Mouse (Mus musculus) lung, adult 2 months (tissue): ENCODE measurements at regions not wholly inside any gene's neighbourhood (a gene's known extent, or its start where the extent isn't known, plus 50 kb on each side); places are given as distances from the start of the nearest gene placed in this dataset.

ENCODE experiments used
- CTCF ChIP-seq: fragments of 200-500 bp; IDR thresholded peaks from 2 replicates; pipeline ENCODE4 v1.5.1; 2011; ENCODE audit warnings: mild to moderate bottlenecking, low read length, control low read depth; ENCODE audit not compliant: insufficient read depth
- POLR2A ChIP-seq: fragments of 200-500 bp; IDR thresholded peaks from 2 replicates; pipeline ENCODE4 v1.6.1; 2011; ENCODE audit warnings: low read depth, mild to moderate bottlenecking, control low read depth, low read length, borderline replicate concordance; ENCODE audit errors: extremely low read depth

DNA sequence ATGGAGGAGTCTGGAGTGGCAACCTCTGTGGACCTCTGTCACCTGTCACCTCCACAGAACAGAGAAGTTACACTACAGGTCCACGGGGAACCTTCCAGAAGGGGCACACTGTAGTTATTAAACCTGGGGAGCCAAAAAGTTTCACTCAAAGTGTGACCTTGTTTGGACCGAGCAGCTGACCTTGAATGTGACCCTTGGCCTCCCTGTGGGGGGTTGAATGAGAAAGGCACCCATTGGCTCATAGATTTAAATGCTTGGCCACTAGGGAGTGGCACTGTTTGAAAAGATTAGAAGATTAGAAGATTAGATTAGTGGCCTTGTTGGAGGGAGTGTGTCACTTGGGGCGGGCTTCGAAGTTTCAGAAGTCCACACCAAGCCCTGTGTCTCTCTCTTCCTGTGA, 160.3 kb upstream of the Igsf21 start:
- no peak for TF ChIP-seq CTCF
- no peak for TF ChIP-seq POLR2A
